Mouse (Mus musculus): Measurements from ENCODE around the gene Polg2.
"Not testable (repeated sequence)": the region's sequence is repeated elsewhere in the genome, so short reads cannot be mapped to it uniquely, and the experiment has no call there.

Polg2 gene

GRCm38 (mm10) chr11:106788775-106789459 lies 9.6 kb upstream of the Polg2 start, which contains the start of the genes Ddx5 and Cep95:
TSS of gene Ddx5 (minus strand) at chr11:106789185.
TSS of gene Cep95 (plus strand) at chr11:106789252.
- DNase-seq = peak; percentile 97 to 98

GRCm38 (mm10) chr11:106788026-106788774 lies 8.9 kb upstream of the Polg2 start:
- peak; percentile 96 to 100 for DNase-seq

GRCm38 (mm10) chr11:106787131-106788025 lies 8.0 kb upstream of the Polg2 start:
- DNase-seq = peak; percentile 84 to 89

GRCm38 (mm10) chr11:106785043-106785442 lies 5.7 kb upstream of the Polg2 start:
- DNase-seq = no peak

GRCm38 (mm10) chr11:106784476-106784875 lies 5.1 kb upstream of the Polg2 start:
- no peak for DNase-seq

- DNase-seq = no peak
These were observed 3.8 kb upstream of the Polg2 start for GRCm38 (mm10) chr11:106782841-106783764.

- not testable (repeated sequence) for DNase-seq
These were observed 2.9 kb upstream of the Polg2 start for GRCm38 (mm10) chr11:106782271-106782670.

- DNase-seq = no peak
These were observed 1.4 kb upstream of the Polg2 start for GRCm38 (mm10) chr11:106780590-106781220.

- DNase-seq = no peak
These were observed 720 bp upstream of the Polg2 start for GRCm38 (mm10) chr11:106780089-106780425.

GRCm38 (mm10) chr11:106778589-106779387 lies 549 bp downstream of the Polg2 start:
- no peak for DNase-seq

- DNase-seq = no peak
These were observed 1.2 kb downstream of the Polg2 start for GRCm38 (mm10) chr11:106778132-106778531.

GRCm38 (mm10) chr11:106777395-106777794 lies 1.9 kb downstream of the Polg2 start:
- DNase-seq = no peak

GRCm38 (mm10) chr11:106776960-106777359 lies 2.4 kb downstream of the Polg2 start:
- DNase-seq = no peak

GRCm38 (mm10) chr11:106773061-106773460 lies 6.3 kb downstream of the Polg2 start:
- DNase-seq = no peak

GRCm38 (mm10) chr11:106770195-106770974 lies 9.0 kb downstream of the Polg2 start:
- no peak for DNase-seq

GRCm38 (mm10) chr11:106767516-106767915 lies 11.8 kb downstream of the Polg2 start:
- no peak for DNase-seq

- DNase-seq = no peak
These were observed 12.7 kb downstream of the Polg2 start for GRCm38 (mm10) chr11:106766611-106767162.

- DNase-seq = no peak
These were observed 16.5 kb downstream of the Polg2 start for GRCm38 (mm10) chr11:106762800-106763185.

- DNase-seq = no peak
These were observed 17.1 kb downstream of the Polg2 start for GRCm38 (mm10) chr11:106762139-106762799.
